Mouse (Mus musculus): ENCODE data around the gene Mcam. TPM values are rescaled to one million over a fixed set of nuclear protein-coding genes. Genes with fewer than 3 reads are reported as not detected.

Mcam gene
- polyA plus RNA-seq, 1 experiment: 57.0 TPM

- 59% methylated on average over 12 of the region's 12 CpGs for WGBS
- H3K4me1 ChIP-seq (ENCODE audit: control insufficient read depth, insufficient read depth, low read length): peaks cover 18% of the 10 kb centered on the region
- H3K4me3 ChIP-seq (replicated peaks; ENCODE audit: insufficient read depth, low read depth, low read length): no peak overlapping the region
- H3K27ac ChIP-seq (ENCODE audit: insufficient read depth, low read length): no peak overlapping the region; the same call in 1 of the 2 replicates
- no peaks in the 10 kb centered on the region for H3K27me3 ChIP-seq (ENCODE audit: control insufficient read depth, insufficient read depth, low read length)
- no peak for DNase-seq
- TF ChIP-seq POLR2A (IDR thresholded peaks at IDR 0.05; ENCODE audit: borderline replicate concordance, insufficient read depth, low read length) (no peak), CTCF (IDR thresholded peaks at IDR 0.05; ENCODE audit: borderline replicate concordance, insufficient read depth, low read depth, low read length) (no peak)
Observed at GRCm38 (mm10) chr9:44088877-44089608, 45.2 kb upstream of the Mcam start.

GRCm38 (mm10) chr9:44093612-44094503 is 40.4 kb upstream of the Mcam start:
- Histone ChIP-seq H3K27ac (ENCODE audit: insufficient read depth, low read length) (0 out of 2 replicates have a peak overlapping the region, but pooled peaks have one; percentile 1), H3K4me1 (ENCODE audit: control insufficient read depth, insufficient read depth, low read length) (peaks cover 30% of the 10 kb centered on the region), H3K27me3 (ENCODE audit: control insufficient read depth, insufficient read depth, low read length) (no peaks in the 10 kb centered on the region), H3K4me3 (replicated peaks; ENCODE audit: insufficient read depth, low read depth, low read length) (no peak overlapping the region)
- peak; percentile 89 for TF ChIP-seq CTCF (IDR thresholded peaks at IDR 0.05; ENCODE audit: borderline replicate concordance, insufficient read depth, low read depth, low read length)
- no peak for TF ChIP-seq POLR2A (IDR thresholded peaks at IDR 0.05; ENCODE audit: borderline replicate concordance, insufficient read depth, low read length)
- 17% methylated on average over 24 of the region's 24 CpGs for WGBS
- peak; percentile 85 to 90 for DNase-seq

- WGBS: 90% methylated on average over 3 of the region's 3 CpGs
- H3K4me1 ChIP-seq (ENCODE audit: control insufficient read depth, insufficient read depth, low read length): peaks cover 22% of the 10 kb centered on the region
- DNase-seq: no peak
- TF ChIP-seq CTCF (IDR thresholded peaks at IDR 0.05; ENCODE audit: borderline replicate concordance, insufficient read depth, low read depth, low read length) (no peak), POLR2A (IDR thresholded peaks at IDR 0.05; ENCODE audit: borderline replicate concordance, insufficient read depth, low read length) (no peak)
- H3K4me3 ChIP-seq (replicated peaks; ENCODE audit: insufficient read depth, low read depth, low read length): no peak overlapping the region
- H3K27ac ChIP-seq (ENCODE audit: insufficient read depth, low read length): no peak overlapping the region
- H3K27me3 ChIP-seq (ENCODE audit: control insufficient read depth, insufficient read depth, low read length): no peaks in the 10 kb centered on the region
Observed at GRCm38 (mm10) chr9:44094737-44095136, 39.5 kb upstream of the Mcam start.

GRCm38 (mm10) chr9:44095781-44096180 is 38.5 kb upstream of the Mcam start:
- Histone ChIP-seq H3K4me3 (replicated peaks; ENCODE audit: insufficient read depth, low read depth, low read length) (no peak overlapping the region), H3K27me3 (ENCODE audit: control insufficient read depth, insufficient read depth, low read length) (no peaks in the 10 kb centered on the region), H3K27ac (ENCODE audit: insufficient read depth, low read length) (no peak overlapping the region), H3K4me1 (ENCODE audit: control insufficient read depth, insufficient read depth, low read length) (peaks cover 22% of the 10 kb centered on the region)
- TF ChIP-seq POLR2A (IDR thresholded peaks at IDR 0.05; ENCODE audit: borderline replicate concordance, insufficient read depth, low read length) (no peak), CTCF (IDR thresholded peaks at IDR 0.05; ENCODE audit: borderline replicate concordance, insufficient read depth, low read depth, low read length) (no peak)
- no peak for DNase-seq
- WGBS: 75% methylated on average over 9 of the region's 9 CpGs

- Histone ChIP-seq H3K4me3 (replicated peaks; ENCODE audit: insufficient read depth, low read depth, low read length) (no peak overlapping the region), H3K4me1 (ENCODE audit: control insufficient read depth, insufficient read depth, low read length) (peaks cover 22% of the 10 kb centered on the region), H3K27ac (ENCODE audit: insufficient read depth, low read length) (no peak overlapping the region; the same call in 1 of the 2 replicates), H3K27me3 (ENCODE audit: control insufficient read depth, insufficient read depth, low read length) (no peaks in the 10 kb centered on the region)
- TF ChIP-seq POLR2A (IDR thresholded peaks at IDR 0.05; ENCODE audit: borderline replicate concordance, insufficient read depth, low read length): no peak
- TF ChIP-seq CTCF (IDR thresholded peaks at IDR 0.05; ENCODE audit: borderline replicate concordance, insufficient read depth, low read depth, low read length): no peak
- 28% methylated on average over 9 of the region's 9 CpGs for WGBS
- no peak for DNase-seq
Observed at GRCm38 (mm10) chr9:44096536-44096935, 37.7 kb upstream of the Mcam start.

- H3K4me3 ChIP-seq (replicated peaks; ENCODE audit: insufficient read depth, low read depth, low read length): no peak within 1 kb of the TSS
- WGBS: 73% methylated on average over 9 of the region's 9 CpGs
- no peak for DNase-seq
- peaks cover 19% of the 10 kb centered on the region for H3K4me1 ChIP-seq (ENCODE audit: control insufficient read depth, insufficient read depth, low read length)
- H3K27me3 ChIP-seq (ENCODE audit: control insufficient read depth, insufficient read depth, low read length): no peaks in the 10 kb centered on the region
- no peak within 1 kb of the TSS for H3K27ac ChIP-seq (ENCODE audit: insufficient read depth, low read length)
- TF ChIP-seq POLR2A (IDR thresholded peaks at IDR 0.05; ENCODE audit: borderline replicate concordance, insufficient read depth, low read length): no peak
- TF ChIP-seq CTCF (IDR thresholded peaks at IDR 0.05; ENCODE audit: borderline replicate concordance, insufficient read depth, low read depth, low read length): no peak
Observed at GRCm38 (mm10) chr9:44101490-44101889, 32.8 kb upstream of the Mcam start, which contains the start of gene Mfrp. Gene Mfrp (plus strand): TSS chr9:44101729.

- H3K4me3 ChIP-seq (replicated peaks; ENCODE audit: insufficient read depth, low read depth, low read length): no peak overlapping the region
- TF ChIP-seq CTCF (IDR thresholded peaks at IDR 0.05; ENCODE audit: borderline replicate concordance, insufficient read depth, low read depth, low read length) (no peak), POLR2A (IDR thresholded peaks at IDR 0.05; ENCODE audit: borderline replicate concordance, insufficient read depth, low read length) (no peak)
- H3K27me3 ChIP-seq (ENCODE audit: control insufficient read depth, insufficient read depth, low read length): no peaks in the 10 kb centered on the region
- 65% methylated on average over 7 of the region's 7 CpGs for WGBS
- H3K4me1 ChIP-seq (ENCODE audit: control insufficient read depth, insufficient read depth, low read length): peaks cover 40% of the 10 kb centered on the region
- no peak overlapping the region for H3K27ac ChIP-seq (ENCODE audit: insufficient read depth, low read length)
- no peak for DNase-seq
Observed at GRCm38 (mm10) chr9:44104881-44105280, 29.4 kb upstream of the Mcam start.
